Mouse (Mus musculus): ENCODE measurements around the gene Nlrc5. TPM values are rescaled to one million over a fixed set of nuclear protein-coding genes. Genes with fewer than 3 reads are reported as not detected.

Gene Nlrc5
- polyA plus RNA-seq, 1 experiment from 2014 or later = 0.29 TPM

DNA sequence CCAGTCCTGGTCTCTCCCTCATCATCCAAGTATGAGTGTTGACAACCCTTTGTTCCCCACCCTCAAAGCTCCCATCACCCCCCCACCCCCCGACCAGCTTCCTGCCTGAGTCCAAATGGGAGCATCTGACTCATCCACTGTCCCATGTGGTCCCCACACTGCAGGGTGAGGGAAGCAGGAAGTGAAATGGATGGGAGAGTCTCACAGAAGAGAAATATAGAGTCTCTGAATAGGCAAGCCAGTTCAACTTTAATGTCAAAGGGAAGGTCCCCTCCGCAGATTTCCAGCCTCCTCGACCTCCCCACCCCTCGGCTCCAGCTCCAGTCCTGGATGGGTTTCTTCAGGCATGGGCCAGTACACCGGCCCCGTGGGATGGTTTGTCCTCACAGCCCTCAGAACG lies 4.8 kb upstream of the Nlrc5 start:
- no peak overlapping the region for H3K4me3 ChIP-seq
- WGBS = 84% methylated on average over 7 of the region's 7 CpGs

DNA sequence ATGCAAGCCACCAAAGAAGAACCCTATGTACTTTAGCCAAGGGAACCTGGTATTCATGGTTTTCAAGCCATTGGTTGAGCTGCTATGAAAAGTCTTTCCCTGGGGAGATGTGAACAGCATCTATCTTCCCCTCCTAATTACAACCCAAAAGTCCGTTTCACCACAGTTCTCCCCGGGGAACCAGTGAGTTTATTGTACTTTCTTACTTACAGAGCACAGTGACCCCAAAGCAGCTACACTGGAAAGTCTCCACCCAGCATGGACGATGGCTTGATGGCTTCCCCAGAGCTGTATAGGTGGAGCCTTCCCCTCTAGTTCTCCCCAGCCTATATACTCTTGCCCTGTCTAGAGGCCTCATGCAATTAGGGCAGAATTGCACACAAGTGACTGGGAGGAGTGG lies 1.9 kb upstream of the Nlrc5 start:
- no peak overlapping the region for H3K4me3 ChIP-seq
- no peaks in the 10 kb centered on the region for H3K36me3 ChIP-seq
- no peak overlapping the region for H3K9ac ChIP-seq
- no peak for ATAC-seq (ENCODE audit: low FRiP score)
- peaks cover 10% of the 10 kb centered on the region for H3K4me1 ChIP-seq (replicated peaks)
- H3K27me3 ChIP-seq = peaks cover 32% of the 10 kb centered on the region
- no peaks in the 10 kb centered on the region for H3K9me3 ChIP-seq
- H3K4me2 ChIP-seq = no peak overlapping the region
- no peak overlapping the region for H3K27ac ChIP-seq
- WGBS = 79% methylated on average over 3 of the region's 3 CpGs

More for the DNA sequence above, 4.8 kb upstream of the Nlrc5 start:
- Histone ChIP-seq H3K4me2 (no peak overlapping the region), H3K4me1 (replicated peaks) (peaks cover 8% of the 10 kb centered on the region), H3K27ac (no peak overlapping the region), H3K27me3 (peaks cover 18% of the 10 kb centered on the region), H3K9ac (no peak overlapping the region), H3K9me3 (no peaks in the 10 kb centered on the region), H3K36me3 (no peaks in the 10 kb centered on the region)
- ATAC-seq (ENCODE audit: low FRiP score) = no peak

DNA sequence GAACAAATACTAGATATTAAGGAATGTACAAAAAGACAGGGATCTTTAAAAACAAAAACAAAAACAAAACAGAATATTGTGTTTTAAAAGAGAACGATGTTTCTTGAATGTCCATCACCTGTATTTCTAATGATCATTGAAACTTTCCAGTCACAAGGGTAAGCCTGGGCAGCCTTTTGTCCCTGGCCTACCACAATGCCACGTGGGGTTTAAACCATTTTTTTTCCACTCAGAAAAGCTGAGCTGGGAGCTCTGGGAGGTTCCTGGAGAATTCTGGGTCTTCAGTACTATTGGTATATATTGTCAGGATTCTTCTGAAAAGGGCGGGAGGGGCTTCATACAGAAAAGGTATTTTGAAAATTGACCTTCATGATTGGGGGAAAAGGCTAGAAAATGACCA lies 802 bp downstream of the Nlrc5 start:
- 77% methylated on average over 3 of the region's 3 CpGs for WGBS
- Histone ChIP-seq H3K27ac (no peak overlapping the region), H3K4me2 (no peak overlapping the region; the same call in 1 of the 2 replicates), H3K9me3 (no peaks in the 10 kb centered on the region), H3K4me3 (no peak overlapping the region), H3K36me3 (no peaks in the 10 kb centered on the region), H3K9ac (no peak overlapping the region), H3K4me1 (replicated peaks) (peaks cover 10% of the 10 kb centered on the region), H3K27me3 (peaks cover 32% of the 10 kb centered on the region)
- ATAC-seq (ENCODE audit: low FRiP score) = no peak

DNA sequence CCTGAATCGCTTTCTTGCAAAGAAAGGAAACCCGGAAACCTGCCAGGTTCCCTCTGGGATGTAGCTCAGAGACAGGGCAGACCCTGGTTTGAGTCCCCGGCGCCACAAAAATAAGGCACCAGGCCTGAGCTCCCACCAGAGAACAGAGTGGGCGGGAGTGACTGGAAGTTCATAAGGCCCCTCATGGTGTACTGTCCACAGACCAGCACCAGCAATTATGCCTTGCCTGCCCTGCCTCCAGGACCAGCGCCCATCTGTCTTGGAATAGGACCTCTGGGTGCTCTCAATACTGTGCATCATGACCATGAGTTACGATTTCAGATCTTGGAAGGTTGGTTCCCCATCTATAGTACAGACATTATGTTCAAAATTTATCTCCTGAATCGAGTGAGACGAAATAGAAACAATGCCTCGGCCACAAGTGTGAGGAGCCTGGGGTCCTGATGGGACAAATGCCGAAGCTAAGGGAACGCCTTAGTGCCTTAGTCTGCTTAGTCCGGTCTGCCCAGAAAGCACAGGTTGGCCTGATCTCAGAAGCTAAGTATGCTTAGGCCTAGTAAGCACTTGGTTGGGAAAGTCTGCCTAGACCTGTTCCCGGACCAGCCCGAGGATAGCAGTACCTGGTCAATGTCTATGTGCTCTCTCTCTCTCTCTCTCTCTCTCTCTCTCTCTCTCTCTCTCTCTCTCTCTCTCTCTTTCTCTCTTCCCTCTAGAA lies 1.4 kb downstream of the Nlrc5 start:
- peaks cover 10% of the 10 kb centered on the region for H3K4me1 ChIP-seq (replicated peaks)
- no peaks in the 10 kb centered on the region for H3K36me3 ChIP-seq
- H3K4me3 ChIP-seq = no peak overlapping the region
- H3K27ac ChIP-seq = no peak overlapping the region
- H3K27me3 ChIP-seq = peaks cover 32% of the 10 kb centered on the region
- H3K9ac ChIP-seq = no peak overlapping the region
- no peak overlapping the region for H3K4me2 ChIP-seq
- WGBS = 92% methylated on average over 15 of the region's 15 CpGs
- no peaks in the 10 kb centered on the region for H3K9me3 ChIP-seq
- no peak for ATAC-seq (ENCODE audit: low FRiP score)

DNA sequence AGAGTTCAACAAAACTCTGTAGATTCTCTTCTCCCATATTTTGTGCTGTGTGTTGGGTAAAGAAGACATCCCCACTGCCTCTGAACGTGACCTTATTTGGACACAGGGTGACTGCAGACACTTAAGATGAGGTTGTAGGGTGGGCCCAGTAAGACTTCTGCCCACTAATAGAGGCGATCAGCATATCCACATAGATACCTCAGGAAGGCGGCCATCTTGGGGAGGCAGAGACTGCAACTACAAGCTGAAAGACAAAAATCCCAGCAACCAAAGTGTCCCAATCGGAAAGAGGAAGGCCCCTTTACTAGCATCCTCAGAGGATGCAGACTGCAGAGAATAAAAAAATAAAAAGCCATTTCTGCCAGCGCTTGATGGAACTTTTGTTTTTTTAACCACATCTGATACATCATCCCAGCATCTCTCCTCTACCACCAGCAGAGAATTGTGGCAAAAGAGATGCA lies 2.0 kb downstream of the Nlrc5 start:
- no peaks in the 10 kb centered on the region for H3K9me3 ChIP-seq
- ATAC-seq (ENCODE audit: low FRiP score) = no peak
- no peak overlapping the region for H3K4me2 ChIP-seq
- no peak overlapping the region for H3K4me3 ChIP-seq
- H3K27me3 ChIP-seq = peaks cover 32% of the 10 kb centered on the region
- H3K9ac ChIP-seq = no peak overlapping the region
- H3K27ac ChIP-seq = no peak overlapping the region
- peaks cover 10% of the 10 kb centered on the region for H3K4me1 ChIP-seq (replicated peaks)
- WGBS = 94% methylated on average over 5 of the region's 5 CpGs
- H3K36me3 ChIP-seq = no peaks in the 10 kb centered on the region

DNA sequence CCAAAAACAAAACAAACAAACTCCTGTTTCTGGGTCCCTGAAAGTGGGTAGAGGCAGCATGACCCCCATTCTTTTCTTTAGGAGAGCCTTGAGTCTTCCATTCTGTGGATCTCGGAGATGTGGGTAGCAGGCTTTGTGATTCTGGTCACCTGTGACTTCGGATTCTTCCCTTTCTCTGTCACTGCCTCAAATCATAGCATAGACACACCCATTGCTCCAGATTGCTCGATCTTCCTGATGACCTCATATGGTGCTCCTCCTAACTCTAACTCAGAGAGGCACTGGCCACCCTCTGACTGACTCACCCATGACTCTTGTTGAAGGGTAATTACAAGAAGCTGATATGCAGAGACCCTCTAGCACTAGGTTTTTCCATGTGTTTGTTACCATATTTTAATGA lies 2.7 kb downstream of the Nlrc5 start:
- H3K4me2 ChIP-seq = no peak overlapping the region
- H3K4me1 ChIP-seq (replicated peaks) = peaks cover 10% of the 10 kb centered on the region
- H3K27me3 ChIP-seq = peaks cover 32% of the 10 kb centered on the region
- H3K36me3 ChIP-seq = no peaks in the 10 kb centered on the region
- no peak overlapping the region for H3K4me3 ChIP-seq
- no peak overlapping the region for H3K9ac ChIP-seq
- H3K9me3 ChIP-seq = no peaks in the 10 kb centered on the region
- 86% methylated on average over 3 of the region's 3 CpGs for WGBS
- no peak for ATAC-seq (ENCODE audit: low FRiP score)
- H3K27ac ChIP-seq = no peak overlapping the region

DNA sequence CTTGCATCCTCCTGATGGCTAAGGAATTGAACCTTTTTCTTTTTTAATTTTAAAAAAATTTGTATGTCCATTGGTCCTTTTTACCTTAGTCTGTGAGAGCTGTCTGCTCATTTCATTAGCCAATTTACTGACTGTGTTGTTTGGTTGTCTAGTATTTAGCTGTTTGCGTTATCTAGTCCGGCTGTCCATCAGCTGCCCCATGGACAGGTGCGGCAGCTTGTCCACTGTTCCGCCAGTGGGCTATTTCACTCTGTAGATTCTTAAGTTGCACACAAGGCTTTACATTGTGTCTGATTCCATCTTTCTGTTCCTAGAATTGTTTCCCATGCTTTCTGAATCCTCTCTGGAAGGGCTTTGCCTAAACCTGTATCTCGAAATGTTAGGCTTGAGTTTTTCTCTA lies 4.5 kb downstream of the Nlrc5 start:
- no peak overlapping the region for H3K4me3 ChIP-seq
- ATAC-seq (ENCODE audit: low FRiP score) = no peak

DNA sequence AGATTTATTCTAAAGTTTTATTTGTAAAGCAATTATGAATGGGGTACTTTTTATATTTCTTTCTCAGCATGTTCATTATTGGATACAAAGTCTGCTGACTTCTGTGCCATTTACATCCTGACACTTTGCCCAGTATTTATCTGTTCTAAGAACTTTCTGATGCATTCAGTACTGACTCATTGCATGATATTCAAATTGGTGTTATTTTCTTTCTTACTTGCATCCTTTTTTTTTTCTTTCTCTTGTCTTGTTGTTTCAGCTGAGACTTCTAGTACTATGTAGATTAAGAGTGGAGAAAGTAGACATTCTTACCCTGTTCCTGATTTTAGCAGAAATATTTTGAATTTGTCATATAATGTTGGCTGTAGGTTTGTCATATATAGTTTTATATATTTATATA lies 5.5 kb downstream of the Nlrc5 start:
- H3K4me1 ChIP-seq (replicated peaks) = no peaks in the 10 kb centered on the region
- no peak overlapping the region for H3K27ac ChIP-seq
- H3K27me3 ChIP-seq = peaks cover 12% of the 10 kb centered on the region
- no peak for ATAC-seq (ENCODE audit: low FRiP score)
- H3K4me3 ChIP-seq = no peak overlapping the region
- H3K9ac ChIP-seq = no peak overlapping the region
- no peaks in the 10 kb centered on the region for H3K9me3 ChIP-seq
- H3K4me2 ChIP-seq = no peak overlapping the region
- no peaks in the 10 kb centered on the region for H3K36me3 ChIP-seq

More for the DNA sequence above, 4.5 kb downstream of the Nlrc5 start:
- Histone ChIP-seq H3K4me2 (no peak overlapping the region), H3K27me3 (peaks cover 21% of the 10 kb centered on the region), H3K9me3 (no peaks in the 10 kb centered on the region), H3K4me1 (replicated peaks) (peaks cover 9% of the 10 kb centered on the region), H3K27ac (no peak overlapping the region), H3K36me3 (no peaks in the 10 kb centered on the region), H3K9ac (no peak overlapping the region)
- 94% methylated on average over 5 of the region's 5 CpGs for WGBS

DNA sequence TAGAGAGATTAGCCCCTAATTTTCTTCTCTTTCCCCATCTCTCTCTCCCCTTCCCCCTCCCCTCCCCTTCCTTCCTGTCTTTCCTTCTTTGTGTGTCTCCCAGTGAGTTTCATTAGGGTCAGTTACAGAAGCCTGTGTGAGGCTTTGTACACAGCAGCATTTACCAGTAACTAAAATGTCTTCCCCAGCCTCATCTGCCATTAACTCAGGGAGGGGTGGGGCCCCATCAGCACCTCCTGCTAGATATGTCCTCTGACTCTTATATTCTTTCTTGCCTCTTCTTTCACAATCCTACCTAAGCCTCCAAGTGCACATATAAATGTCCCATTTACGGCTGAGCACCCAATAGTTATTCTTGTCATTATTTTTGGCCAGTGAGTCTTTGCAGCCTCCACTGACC lies 6.2 kb downstream of the Nlrc5 start:
- Histone ChIP-seq H3K36me3 (no peaks in the 10 kb centered on the region), H3K4me1 (replicated peaks) (no peaks in the 10 kb centered on the region), H3K9ac (no peak overlapping the region), H3K9me3 (no peaks in the 10 kb centered on the region), H3K27ac (no peak overlapping the region), H3K27me3 (peaks cover 5% of the 10 kb centered on the region), H3K4me3 (no peak overlapping the region), H3K4me2 (no peak overlapping the region)
- 82% methylated on average over 1 of the region's 1 CpGs for WGBS
- no peak for ATAC-seq (ENCODE audit: low FRiP score)

DNA sequence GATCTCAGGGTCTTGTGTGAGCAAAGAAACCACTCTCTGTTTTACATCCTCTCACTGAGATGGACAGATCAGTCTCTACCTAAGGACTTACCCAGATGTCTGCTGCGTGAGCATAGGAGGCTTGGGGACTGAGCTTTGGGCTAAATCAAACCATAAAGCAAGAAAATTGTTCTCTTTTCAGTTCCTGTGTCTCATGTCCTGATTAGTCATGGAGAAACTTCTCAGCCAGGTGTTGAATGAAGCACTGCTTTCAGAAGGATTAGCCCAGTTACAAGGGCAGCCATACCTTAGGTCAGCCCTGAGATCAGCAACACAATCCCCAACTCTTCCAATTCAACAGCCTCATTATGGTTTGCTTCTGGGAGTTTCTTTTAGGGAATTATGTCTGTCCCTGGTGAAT lies 7.5 kb downstream of the Nlrc5 start:
- Histone ChIP-seq H3K36me3 (no peaks in the 10 kb centered on the region), H3K4me3 (no peak overlapping the region), H3K9ac (no peak overlapping the region), H3K9me3 (no peaks in the 10 kb centered on the region), H3K27ac (no peak overlapping the region), H3K4me2 (no peak overlapping the region), H3K4me1 (replicated peaks) (no peaks in the 10 kb centered on the region), H3K27me3 (no peaks in the 10 kb centered on the region)
- ATAC-seq (ENCODE audit: low FRiP score) = no peak
- WGBS = 97% methylated on average over 1 of the region's 1 CpGs

DNA sequence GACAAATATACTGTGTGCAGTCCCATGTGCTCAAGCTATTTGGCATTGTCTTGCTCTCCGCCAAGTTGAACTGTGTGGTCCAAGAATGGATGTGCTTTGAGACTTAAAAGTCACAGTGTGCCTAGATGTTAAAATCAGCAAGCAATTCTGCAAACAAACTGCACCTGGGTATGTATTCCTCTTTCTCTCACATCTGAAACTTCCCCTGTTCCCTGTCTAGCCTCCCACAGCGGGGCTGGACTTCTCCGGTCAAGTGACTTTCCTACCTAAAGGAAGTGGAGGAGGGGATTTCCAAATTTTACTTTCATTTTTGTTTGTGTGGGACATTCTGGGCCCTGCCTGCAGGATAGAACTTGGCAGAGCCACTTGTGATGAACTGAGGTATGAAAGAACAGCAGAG lies 9.0 kb downstream of the Nlrc5 start:
- ATAC-seq (ENCODE audit: low FRiP score) = no peak
- Histone ChIP-seq H3K4me1 (replicated peaks) (no peaks in the 10 kb centered on the region), H3K27me3 (no peaks in the 10 kb centered on the region), H3K9me3 (no peaks in the 10 kb centered on the region), H3K4me2 (no peak overlapping the region), H3K36me3 (no peaks in the 10 kb centered on the region), H3K9ac (no peak overlapping the region), H3K27ac (no peak overlapping the region), H3K4me3 (no peak overlapping the region)
- 94% methylated on average over 3 of the region's 3 CpGs for WGBS

DNA sequence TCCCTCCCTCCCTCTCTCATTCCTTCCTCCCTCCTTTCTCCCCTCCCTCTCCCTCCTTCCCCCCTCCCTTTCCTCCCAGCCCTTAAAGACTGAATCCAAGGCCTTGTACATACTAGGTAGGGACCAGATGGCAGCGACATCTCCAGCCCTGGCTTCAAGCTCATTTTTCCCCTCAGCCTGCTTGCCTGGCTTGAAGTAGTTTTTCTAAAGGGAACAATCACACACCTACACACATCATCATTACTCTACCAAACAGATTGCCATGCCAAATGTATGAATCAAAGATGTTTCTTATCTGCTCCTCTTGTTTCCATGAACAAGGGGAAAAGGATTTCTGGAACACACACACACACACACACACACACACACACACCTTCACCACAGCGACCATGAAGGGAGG lies 10.3 kb downstream of the Nlrc5 start:
- 79% methylated on average over 2 of the region's 2 CpGs for WGBS
- ATAC-seq (ENCODE audit: low FRiP score) = no peak
- H3K4me3 ChIP-seq = no peak overlapping the region

DNA sequence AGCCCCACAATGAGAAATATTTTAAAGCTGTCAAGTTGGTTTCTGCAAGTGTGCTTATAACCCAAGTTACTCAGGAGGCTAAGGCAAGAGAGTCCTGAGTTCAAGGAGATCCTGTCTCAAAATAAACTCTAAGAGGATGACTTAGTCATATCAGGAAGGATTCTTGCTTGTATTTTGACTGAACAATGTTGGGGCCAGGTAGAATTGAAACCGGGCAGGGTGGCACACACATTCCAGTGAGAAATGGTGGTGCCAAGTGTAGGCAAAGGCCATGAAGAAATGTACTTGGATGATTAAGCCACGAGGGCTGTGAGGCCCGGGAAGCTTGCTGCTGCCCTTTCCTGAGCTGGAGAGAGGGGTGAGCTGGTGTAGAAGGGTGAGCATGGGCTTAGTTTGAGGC lies 13.0 kb downstream of the Nlrc5 start:
- ATAC-seq (ENCODE audit: low FRiP score) = no peak
- H3K4me3 ChIP-seq = no peak overlapping the region
- H3K36me3 ChIP-seq = no peaks in the 10 kb centered on the region
- no peaks in the 10 kb centered on the region for H3K4me1 ChIP-seq (replicated peaks)
- H3K27ac ChIP-seq = no peak overlapping the region
- no peaks in the 10 kb centered on the region for H3K9me3 ChIP-seq
- WGBS = 83% methylated on average over 3 of the region's 3 CpGs
- H3K27me3 ChIP-seq = no peaks in the 10 kb centered on the region
- no peak overlapping the region for H3K4me2 ChIP-seq
- H3K9ac ChIP-seq = no peak overlapping the region

More for the DNA sequence above, 10.3 kb downstream of the Nlrc5 start:
- H3K9ac ChIP-seq = no peak overlapping the region
- H3K4me2 ChIP-seq = no peak overlapping the region
- no peaks in the 10 kb centered on the region for H3K9me3 ChIP-seq
- no peak overlapping the region for H3K27ac ChIP-seq
- no peaks in the 10 kb centered on the region for H3K27me3 ChIP-seq
- H3K4me1 ChIP-seq (replicated peaks) = no peaks in the 10 kb centered on the region
- H3K36me3 ChIP-seq = no peaks in the 10 kb centered on the region

Data from hindbrain, embryonic 13.5 days (tissue).